Mouse (Mus musculus): ENCODE results near the gene Prl6a1. TPM values are rescaled to one million over a fixed set of nuclear protein-coding genes. Genes with fewer than 3 reads are reported as not detected.

The Prl6a1 gene
- total RNA-seq (2021), result not detected

DNA sequence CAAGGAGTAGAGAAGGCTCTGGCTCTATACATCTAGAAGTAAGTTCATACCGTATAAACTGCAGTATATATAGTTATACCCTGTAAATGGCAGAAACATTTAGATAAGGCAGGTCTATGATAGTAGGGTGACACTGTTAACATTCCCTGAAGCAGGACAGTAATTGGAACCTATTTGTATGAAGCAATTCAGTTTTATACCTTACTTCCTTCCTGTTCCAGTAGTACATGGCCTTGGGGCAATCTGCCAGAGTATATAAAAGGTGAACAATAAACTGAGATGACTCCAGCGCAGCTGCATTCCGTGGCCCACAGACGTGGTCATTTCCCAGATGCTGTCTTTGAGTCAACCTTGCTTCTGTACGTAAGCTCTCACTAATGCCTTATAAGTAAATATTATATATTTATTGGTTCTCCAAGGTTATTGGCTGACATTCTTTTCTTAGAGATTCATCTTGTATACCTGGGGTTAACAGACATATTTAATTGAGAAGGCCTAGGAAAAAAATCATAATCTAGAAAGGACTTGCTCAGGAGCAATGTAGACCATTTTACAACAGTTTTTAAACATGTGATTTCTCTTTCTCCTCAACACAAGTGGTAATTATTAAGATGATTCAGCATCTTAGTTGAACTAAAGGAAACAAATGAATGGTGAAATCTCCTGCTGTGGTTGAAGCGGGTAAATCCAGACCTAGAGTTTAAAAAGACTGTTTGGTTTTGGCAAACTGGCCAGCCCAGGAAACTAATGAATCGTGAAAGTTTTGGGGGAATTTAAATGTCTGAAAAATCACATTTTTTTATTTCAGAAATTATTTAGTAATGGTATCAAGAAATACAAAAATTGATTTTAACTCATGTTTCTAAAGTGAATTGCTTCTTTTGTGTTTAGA lies at the start of gene Prl6a1:
Prl6a1 (plus strand) TSS at position 294 of the 892 bp plus-strand sequence.
- intact Hi-C loops (cut with DNase I), result no loop called here
- DNase-seq (ENCODE audit: low spot score), result no peak

DNA sequence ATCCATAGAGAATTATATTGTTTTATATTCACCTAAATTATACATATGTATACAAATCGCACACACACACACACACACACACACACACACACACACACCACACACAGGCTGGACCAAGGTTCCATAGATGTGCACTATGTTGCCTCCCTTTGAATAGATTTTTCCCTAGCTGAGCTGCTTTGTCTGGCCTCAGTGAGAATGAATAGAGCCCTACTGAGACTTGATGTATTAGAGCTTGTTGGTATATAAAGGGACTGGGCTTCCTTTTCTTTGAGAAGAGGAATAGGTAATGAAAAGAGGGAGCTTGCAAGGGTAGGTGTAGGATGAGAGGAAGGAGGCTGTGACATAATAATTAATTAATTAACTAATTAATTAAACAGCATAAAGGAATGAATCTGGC lies 22.6 kb downstream of the Prl6a1 start:
- intact Hi-C loops (cut with DNase I), result no loop called here
- no peak for DNase-seq (ENCODE audit: low spot score)

DNA sequence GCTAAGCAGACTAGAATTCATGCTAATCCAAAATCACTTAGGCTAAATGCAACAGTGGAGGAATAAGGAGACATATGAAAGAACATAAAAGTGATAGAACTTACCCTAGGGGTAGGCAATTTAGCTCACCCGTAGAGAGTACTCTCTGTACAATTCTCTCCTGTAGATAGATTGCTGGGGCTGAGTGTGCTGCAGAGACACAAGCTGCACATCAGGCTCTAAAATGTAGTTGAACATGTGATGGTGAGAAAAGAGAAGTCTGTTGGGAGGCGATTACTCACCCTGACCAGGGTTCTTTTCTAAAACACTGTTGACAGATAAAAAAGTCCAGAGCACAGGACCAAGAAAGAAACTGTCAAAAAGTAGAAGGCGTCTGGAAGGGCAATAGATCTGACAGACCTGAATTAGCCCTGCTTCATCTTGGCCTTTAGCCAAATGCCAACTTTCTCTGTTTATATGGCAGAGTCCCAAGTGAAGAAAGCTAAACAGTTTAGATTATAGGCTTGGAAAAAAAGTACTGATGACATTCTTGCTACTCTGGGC lies 30.4 kb downstream of the Prl6a1 start:
- intact Hi-C loops (cut with DNase I), result no loop called here
- DNase-seq (ENCODE audit: low spot score), result no peak

DNA sequence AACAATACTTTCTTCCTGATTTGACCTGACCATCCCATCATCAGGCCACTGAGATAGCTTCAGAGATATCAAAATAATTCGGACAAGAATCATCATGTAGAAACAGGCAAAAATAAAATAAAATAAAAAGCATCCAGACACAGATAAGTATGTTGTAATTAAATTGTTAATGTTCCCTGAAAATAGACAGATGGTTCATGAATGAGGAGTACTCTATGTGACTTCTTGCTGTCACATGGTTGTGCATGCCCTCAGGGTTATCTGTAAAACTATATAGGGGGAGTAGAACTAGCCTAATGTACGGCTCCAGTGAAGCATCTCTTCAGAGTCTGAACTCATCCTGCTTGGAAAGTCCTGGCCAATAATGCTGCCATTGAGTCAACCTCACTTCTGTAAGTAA lies 32.9 kb downstream of the Prl6a1 start, which contains the start of gene Prl8a2:
Prl8a2 (plus strand) TSS at position 301 of the 400 bp plus-strand sequence.
- intact Hi-C loops (cut with DNase I), result no loop called here
- DNase-seq (ENCODE audit: low spot score), result no peak

Other genes with a start within 250 kb of the Prl6a1 start
- not detected for gene Prl3d1, start 218.4 kb upstream of the Prl6a1 start, total RNA-seq (2021)
- not detected for gene Prl3d2, start 190.9 kb upstream of the Prl6a1 start, total RNA-seq (2021)
- not detected for gene Prl3d3, start 155.8 kb upstream of the Prl6a1 start, total RNA-seq (2021)
- gene Prl3c1, start 116.0 kb upstream of the Prl6a1 start, total RNA-seq (2021), result not detected
- gene Prl3b1, start 70.8 kb upstream of the Prl6a1 start, total RNA-seq (2021), result not detected
- gene Prl3a1, start 53.2 kb upstream of the Prl6a1 start, total RNA-seq (2021), result not detected
- not detected for gene Prl8a2, start 33.0 kb downstream of the Prl6a1 start, total RNA-seq (2021)
- gene Prl2b1, start 78.2 kb downstream of the Prl6a1 start, total RNA-seq (2021), result not detected
- gene Prl8a6, start 126.1 kb downstream of the Prl6a1 start, total RNA-seq (2021), result not detected
- gene Prl8a8, start 200.6 kb downstream of the Prl6a1 start, total RNA-seq (2021), result not detected